Mouse (Mus musculus): ENCODE results near the gene Atxn10.

Atxn10 gene

DNA sequence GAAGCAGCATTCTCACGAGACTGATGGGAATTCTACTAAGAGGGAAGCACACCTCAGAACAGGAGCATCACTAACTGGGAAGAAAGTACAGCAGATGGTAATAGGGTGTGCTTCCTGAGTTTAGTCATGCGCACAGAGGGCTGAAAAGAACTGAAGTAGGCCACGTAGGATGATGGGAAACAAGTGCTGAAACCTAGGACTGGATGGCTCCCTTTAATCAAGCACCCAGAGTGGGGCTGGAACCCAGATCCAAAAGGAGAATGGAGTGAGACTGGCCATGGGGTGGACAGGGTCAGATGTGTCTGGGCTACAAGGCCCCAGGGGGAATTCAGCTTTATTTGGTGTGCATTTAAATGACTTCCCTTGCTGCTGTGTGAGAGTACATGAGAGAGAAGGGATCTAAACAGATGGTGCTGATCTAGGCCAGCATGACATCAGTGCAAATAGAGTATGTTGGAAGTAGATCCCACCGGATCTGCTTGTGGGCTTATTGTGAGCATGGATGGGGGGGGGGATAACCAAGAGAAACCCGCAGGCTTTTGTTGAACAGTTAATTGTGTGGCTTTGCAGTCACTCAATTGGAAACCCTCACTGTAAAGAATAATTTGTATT lies 130.5 kb downstream of the Atxn10 start:
- DNase-seq (ENCODE audit: low read depth, low spot score): peak; percentile 79

DNA sequence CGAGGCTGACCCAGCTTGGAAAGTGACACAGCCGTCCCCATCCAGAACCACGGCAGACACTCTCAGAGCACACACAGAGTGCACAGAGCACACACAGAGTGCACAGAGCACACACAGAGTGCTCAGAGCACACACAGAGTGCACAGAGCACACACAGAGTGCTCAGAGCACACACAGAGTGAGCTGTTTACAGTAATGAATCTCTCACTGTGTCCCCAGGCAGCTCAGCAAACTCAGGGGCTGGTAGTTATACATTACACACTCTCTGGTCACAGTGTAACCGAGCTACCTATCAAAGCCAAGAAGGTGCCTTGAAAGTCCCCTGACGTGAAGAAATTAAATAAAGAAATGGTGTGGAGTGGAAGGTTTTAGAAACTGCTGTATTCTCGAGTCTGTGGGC lies 133.4 kb downstream of the Atxn10 start:
- DNase-seq (ENCODE audit: low read depth, low spot score): no peak

- DNase-seq (ENCODE audit: low read depth, low spot score): no peak
These were observed 138.7 kb downstream of the Atxn10 start for GRCm38 (mm10) chr15:85474697-85475096.

- no peak for DNase-seq (ENCODE audit: low read depth, low spot score)
These were observed 141.5 kb downstream of the Atxn10 start for GRCm38 (mm10) chr15:85477584-85477983.

DNA sequence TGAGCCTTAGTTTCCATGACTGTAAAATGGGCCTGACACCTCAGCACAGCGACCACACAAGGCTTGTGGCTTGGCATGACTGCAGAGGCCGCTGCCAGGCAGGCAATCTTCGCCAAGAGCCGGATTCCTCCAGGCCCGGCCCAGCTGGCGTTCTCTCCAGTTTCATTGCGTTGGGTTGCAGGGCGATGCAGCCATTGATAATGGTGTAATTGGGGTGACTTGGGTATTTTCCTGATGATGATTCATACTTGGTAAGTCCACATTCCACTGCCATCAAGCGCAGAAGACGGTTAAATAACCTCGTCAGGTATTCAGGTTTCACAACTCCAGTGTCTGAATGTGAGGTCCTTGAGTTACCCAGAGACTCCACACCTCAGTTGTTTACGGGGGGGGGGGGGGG lies 143.3 kb downstream of the Atxn10 start:
- no peak for DNase-seq (ENCODE audit: low read depth, low spot score)

DNA sequence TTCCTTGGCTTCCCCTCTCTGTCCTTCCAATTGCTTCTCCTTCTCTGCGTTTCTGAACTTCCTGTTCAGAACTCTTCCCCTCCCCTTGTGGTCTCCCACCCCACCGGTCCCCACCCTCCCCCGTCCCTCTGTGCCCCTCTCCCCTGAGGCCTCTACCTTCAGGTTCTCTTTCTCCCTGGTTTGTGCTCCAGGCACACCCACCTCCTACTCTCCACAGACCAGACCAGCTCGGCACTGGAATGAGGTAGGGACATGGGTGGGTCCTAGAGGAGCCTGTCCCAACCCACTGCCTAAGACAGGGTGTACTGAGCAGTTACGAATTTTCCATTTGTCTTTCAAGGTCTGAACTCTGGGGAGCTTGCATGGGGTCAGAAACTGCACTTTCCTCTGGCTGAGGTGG lies 143.9 kb downstream of the Atxn10 start:
- no peak for DNase-seq (ENCODE audit: low read depth, low spot score)

DNA sequence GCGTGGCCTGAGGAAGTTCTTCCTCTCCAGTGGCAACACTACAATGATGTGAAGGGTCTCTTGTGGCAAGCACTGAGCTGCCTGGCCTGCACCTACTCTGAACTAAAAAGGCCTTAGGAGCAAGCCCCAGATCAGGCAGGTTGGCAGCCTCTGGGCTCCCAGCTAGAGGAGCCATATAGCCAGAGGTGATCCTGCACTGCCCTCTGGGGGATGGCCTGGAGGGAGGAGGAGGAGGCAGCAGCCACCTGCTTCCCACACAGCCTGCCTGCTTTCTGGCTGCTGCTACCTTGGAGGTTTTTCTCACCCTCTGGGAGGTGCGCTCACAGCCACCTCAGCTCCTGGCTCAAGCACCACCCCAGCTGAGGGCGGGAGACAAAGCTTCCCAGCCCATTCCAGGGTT lies 144.6 kb downstream of the Atxn10 start:
- peak; percentile 64 for DNase-seq (ENCODE audit: low read depth, low spot score)

- DNase-seq (ENCODE audit: low read depth, low spot score): no peak
These were observed 152.9 kb downstream of the Atxn10 start for GRCm38 (mm10) chr15:85488900-85489299.

- no peak for DNase-seq (ENCODE audit: low read depth, low spot score)
These were observed 153.7 kb downstream of the Atxn10 start for GRCm38 (mm10) chr15:85489751-85490150.

DNA sequence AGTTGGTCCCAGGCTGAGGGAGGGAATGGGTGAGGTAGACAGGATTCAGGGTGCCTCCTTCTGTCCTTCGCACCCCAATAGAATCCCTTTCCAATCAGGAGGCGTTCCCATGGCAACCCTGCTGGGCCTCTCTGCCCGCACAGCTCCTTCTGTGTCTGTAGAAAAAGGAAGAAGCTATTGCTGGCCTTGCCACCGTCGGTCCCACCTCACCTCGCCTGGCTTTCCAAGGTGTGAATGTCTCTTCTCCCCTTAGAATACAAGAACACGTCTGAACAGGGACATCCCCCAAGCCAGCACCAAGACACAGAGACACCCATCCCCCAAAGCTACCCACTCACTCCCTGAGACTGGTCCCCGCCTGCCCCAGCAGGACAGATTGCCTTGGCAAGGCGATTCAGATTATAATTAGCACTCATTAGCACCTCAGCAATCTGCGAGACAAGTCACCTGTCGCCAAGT lies 158.1 kb downstream of the Atxn10 start:
- peak; percentile 89 for DNase-seq (ENCODE audit: low read depth, low spot score)

GRCm38 (mm10) chr15:85497548-85497947 lies 161.5 kb downstream of the Atxn10 start:
- no peak for DNase-seq (ENCODE audit: low read depth, low spot score)

DNA sequence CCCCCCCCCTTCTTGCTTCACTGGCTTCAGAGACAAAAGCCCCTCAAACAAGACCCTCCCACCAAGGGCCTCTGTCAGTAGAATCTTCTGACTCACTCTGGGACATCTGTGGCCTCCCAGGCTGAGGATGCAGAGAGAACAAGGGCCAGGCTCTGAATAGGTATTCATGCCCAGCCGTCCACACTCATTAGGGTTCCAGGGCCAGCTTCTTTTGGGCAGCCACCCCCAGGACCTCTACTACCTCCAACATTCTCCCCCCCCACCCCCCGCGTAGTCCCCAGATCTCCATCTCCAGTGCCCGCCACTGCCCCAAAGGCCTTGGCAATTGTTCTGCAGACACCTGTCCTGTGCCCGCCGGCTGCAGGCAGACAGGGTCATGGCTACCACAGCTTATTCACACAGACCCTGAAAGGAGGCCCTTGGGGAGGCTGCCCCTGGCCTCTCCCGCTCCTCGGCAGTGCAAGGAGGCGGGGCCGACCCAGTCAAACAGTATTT lies 162.0 kb downstream of the Atxn10 start:
- DNase-seq (ENCODE audit: low read depth, low spot score): no peak

DNA sequence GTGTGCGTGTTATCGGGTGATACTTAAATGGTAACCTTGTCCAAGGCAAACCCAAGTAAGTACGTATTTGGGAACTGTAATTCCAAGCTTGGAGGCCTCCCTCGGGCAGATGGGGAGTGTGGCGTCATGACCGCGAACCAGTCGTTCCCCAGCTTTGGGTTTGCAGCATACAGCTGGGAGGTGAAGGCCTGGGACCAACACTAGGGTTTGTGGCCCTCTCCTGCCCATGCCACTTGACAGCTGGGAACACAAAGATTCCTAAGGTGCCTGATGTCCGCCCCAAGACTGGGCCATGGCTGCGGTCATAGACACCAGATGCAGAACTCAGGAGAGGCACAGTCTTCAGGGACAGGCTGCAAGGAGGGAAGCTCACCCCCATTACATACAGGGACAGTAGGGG lies 164.2 kb downstream of the Atxn10 start:
- no peak for DNase-seq (ENCODE audit: low read depth, low spot score)

DNA sequence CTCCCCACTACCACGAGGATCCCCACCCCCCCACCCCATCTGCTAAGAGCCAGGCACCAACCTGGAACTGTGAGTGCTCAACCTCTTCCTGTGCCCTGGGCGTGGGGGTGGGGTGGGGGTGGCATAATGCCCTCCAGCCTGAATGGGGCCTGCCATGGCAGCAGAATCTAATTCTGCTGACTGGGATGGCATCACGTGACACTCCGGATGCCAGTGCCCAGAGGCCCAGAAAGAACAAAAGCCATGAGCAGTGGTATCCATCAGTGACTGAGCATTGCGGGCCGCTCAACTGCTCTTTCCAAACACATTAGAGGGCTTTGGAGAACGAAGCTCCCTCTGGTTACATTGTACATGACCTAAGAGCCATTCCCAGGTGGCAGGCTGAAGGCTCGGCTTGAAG lies 167.1 kb downstream of the Atxn10 start, which contains the start of gene 7530416G11Rik:
7530416G11Rik (minus strand) TSS at position 101 of the 400 bp plus-strand sequence.
- no peak for DNase-seq (ENCODE audit: low read depth, low spot score)

DNA sequence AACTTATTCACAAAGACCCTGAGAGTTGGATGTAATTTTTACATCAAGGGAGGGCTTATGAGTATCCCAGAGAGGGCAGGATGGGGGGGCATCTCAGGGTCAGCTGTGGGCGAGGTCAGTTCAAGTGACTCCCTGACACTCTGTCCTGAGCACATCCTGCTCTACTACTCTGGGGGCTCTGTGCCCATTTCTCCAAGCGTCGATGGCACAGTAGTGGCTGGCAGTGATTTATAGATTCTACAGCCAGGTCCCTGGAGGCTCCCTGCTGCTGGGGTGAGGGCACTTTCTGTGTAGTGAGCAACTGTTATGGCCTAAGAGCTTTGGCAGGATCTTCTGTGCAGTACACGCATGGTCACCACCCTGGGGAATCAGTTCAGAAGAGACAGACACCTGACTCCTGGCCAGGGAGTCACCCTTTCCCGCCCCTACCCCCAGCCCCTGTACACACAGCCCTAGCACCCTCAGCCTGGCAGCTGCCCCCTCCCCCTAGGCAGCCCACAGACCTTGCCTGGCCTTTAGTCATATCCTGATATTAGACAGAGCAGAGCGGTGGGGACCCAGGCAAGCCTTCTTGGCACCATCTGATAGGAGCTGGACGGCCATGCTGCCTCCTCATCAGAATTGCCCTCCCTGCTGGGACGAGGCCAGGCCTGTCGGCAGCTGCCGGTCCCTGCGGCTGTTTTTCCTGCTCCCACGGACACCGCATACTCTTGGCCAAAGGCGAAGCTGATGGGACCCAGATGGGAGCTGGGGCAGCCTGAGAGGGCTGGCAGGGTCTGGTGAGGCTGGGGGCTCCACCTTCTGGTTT lies 169.3 kb downstream of the Atxn10 start:
- no peak for DNase-seq (ENCODE audit: low read depth, low spot score)

- DNase-seq (ENCODE audit: low read depth, low spot score): no peak
These were observed 170.6 kb downstream of the Atxn10 start for GRCm38 (mm10) chr15:85506680-85507079.

- DNase-seq (ENCODE audit: low read depth, low spot score): no peak
These were observed 171.4 kb downstream of the Atxn10 start for GRCm38 (mm10) chr15:85507370-85508014.

Data from brain, adult 2 months (tissue).